Mouse (Mus musculus) embryo, embryonic 11 days (tissue): ENCODE measurements at regions not wholly inside any gene's neighbourhood (a gene's known extent, or its start where the extent isn't known, plus 50 kb on each side); places are given as distances from the start of the nearest gene placed in this dataset.

Experiments used
- DNase-seq: peaks from one replicate; pipeline ENCODE4 v3.0.0-alpha.2; 2015

- DNase-seq, result no peak
Measured at GRCm38 (mm10) chr15:26051415-26051814, 67.2 kb downstream of the Zfp622 start.

- DNase-seq, result no peak
Measured at GRCm38 (mm10) chr15:26052720-26053316, 68.7 kb downstream of the Zfp622 start.

GRCm38 (mm10) chr15:26058019-26058418 is 73.9 kb downstream of the Zfp622 start:
- no peak for DNase-seq

GRCm38 (mm10) chr15:26100199-26100598 is 116.0 kb downstream of the Zfp622 start:
- DNase-seq, result no peak

GRCm38 (mm10) chr15:26107993-26108392 is 123.8 kb downstream of the Zfp622 start:
- no peak for DNase-seq

- no peak for DNase-seq
Measured at GRCm38 (mm10) chr15:26144197-26144596, 160.0 kb downstream of the Zfp622 start.

GRCm38 (mm10) chr15:26158499-26158898 is 150.3 kb upstream of the March11 start:
- DNase-seq, result no peak

GRCm38 (mm10) chr15:26184930-26185329 is 123.9 kb upstream of the March11 start:
- DNase-seq, result no peak

GRCm38 (mm10) chr15:26195576-26195975 is 113.3 kb upstream of the March11 start:
- DNase-seq, result no peak

- DNase-seq, result no peak
Measured at GRCm38 (mm10) chr15:26206837-26207236, 102.0 kb upstream of the March11 start.

GRCm38 (mm10) chr15:26220855-26221254 is 88.0 kb upstream of the March11 start:
- peak; percentile 5 for DNase-seq

GRCm38 (mm10) chr15:26228646-26229045 is 80.2 kb upstream of the March11 start:
- DNase-seq, result no peak
